Mouse (Mus musculus): ENCODE results near the gene Adamts4. TPM values are rescaled to one million over a fixed set of nuclear protein-coding genes. Genes with fewer than 3 reads are reported as not detected.

Adamts4 gene
- total and polyA plus RNA-seq, 2 experiments, result 0.09 to 0.37 TPM

DNA sequence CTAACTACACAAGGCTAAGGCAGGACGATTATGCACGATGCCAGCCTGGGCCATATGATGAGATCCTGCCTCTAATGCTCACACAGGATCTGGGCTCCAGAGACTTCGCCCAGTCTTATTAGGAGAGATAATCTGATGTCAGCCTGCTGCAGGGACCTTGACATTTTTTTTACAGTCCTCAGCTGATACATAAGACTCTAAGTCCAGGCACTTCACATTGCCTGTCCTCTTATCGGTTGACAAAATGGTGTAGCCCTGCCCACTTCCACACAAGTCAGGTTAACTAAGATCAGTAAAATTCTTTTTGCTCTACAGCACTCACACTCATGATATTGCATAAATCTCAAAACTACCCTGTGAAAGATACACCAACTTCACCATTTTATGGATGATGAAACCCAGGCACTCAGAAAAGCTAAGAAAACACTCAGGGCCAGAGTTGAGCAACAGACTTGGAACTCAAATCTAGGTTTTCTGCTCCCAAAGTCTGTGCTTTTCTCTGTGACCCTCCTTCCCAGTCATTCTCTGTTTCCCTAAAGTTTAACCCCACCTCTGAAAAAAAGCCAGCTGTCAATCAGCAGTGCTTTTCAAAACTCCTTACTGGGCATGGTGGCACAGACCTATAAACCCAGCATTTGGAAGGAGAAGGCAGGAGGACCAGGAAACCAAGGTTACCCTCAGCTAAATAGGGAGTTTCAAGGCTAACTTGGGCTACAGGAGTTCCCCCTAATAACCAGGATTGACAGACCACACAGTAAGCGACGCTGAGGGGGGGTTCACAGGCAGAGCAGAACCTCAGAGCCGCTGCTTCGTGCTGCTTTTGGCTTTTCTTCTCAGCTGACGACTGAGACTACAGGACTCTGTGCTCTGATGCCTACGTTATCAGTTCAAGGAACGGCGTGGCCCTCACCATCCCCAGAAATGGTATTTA is 17.2 kb upstream of the Adamts4 start:
- WGBS, result 62% methylated on average over 12 of the region's 12 CpGs

GRCm38 (mm10) chr1:171234126-171234525 is 16.1 kb upstream of the Adamts4 start, which contains the start of gene Fcer1g:
TSS of gene Fcer1g (minus strand) at chr1:171234365.
- DNase-seq (ENCODE audit: extremely low read depth, low read depth, low spot score), result no peak
- 89% methylated on average over 14 of the region's 14 CpGs for WGBS
- Histone ChIP-seq H3K4me3 (ENCODE audit: insufficient read depth, low read depth, low read length) (peak within 1 kb of the TSS; percentile 54), H3K27ac (replicated peaks; ENCODE audit: insufficient read depth, low read depth, low read length) (peak within 1 kb of the TSS; percentile 98), H3K9ac (ENCODE audit: low read depth, low read length) (peak within 1 kb of the TSS; percentile 58), H3K27me3 (ENCODE audit: control insufficient read depth, insufficient read depth, low read length) (no peaks in the 10 kb centered on the region), H3K79me2 (ENCODE audit: control insufficient read depth, insufficient read depth, low read length) (no peaks in the 10 kb centered on the region), H3K4me1 (ENCODE audit: control insufficient read depth, insufficient read depth, low read length) (peaks cover 24% of the 10 kb centered on the region), H3K36me3 (ENCODE audit: control insufficient read depth, insufficient read depth, low read length) (peaks cover 32% of the 10 kb centered on the region)
- TF ChIP-seq POLR2A (IDR thresholded peaks at IDR 0.05; ENCODE audit: extremely low read depth, insufficient read depth, low read length) (0 out of 2 replicates have a peak, but pooled peaks have one; percentile 38), CTCF (IDR thresholded peaks at IDR 0.05; ENCODE audit: low read depth, low read length) (no peak)

More for the DNA sequence above, 17.2 kb upstream of the Adamts4 start:
- H3K36me3 ChIP-seq (ENCODE audit: control insufficient read depth, insufficient read depth, low read length), result peaks cover 27% of the 10 kb centered on the region
- H3K4me1 ChIP-seq (ENCODE audit: control insufficient read depth, insufficient read depth, low read length), result peaks cover 24% of the 10 kb centered on the region
- H3K4me3 ChIP-seq (ENCODE audit: insufficient read depth, low read depth, low read length), result peak overlapping the region; percentile 14; the same call in 1 of the 2 replicates
- H3K27me3 ChIP-seq (ENCODE audit: control insufficient read depth, insufficient read depth, low read length), result no peaks in the 10 kb centered on the region
- no peaks in the 10 kb centered on the region for H3K79me2 ChIP-seq (ENCODE audit: control insufficient read depth, insufficient read depth, low read length)
- DNase-seq (ENCODE audit: extremely low read depth, low read depth, low spot score), result peak; percentile 86
- H3K27ac ChIP-seq (replicated peaks; ENCODE audit: insufficient read depth, low read depth, low read length), result peak overlapping the region; percentile 98
- TF ChIP-seq POLR2A (IDR thresholded peaks at IDR 0.05; ENCODE audit: extremely low read depth, insufficient read depth, low read length) (no peak), CTCF (IDR thresholded peaks at IDR 0.05; ENCODE audit: low read depth, low read length) (no peak)
- peak overlapping the region; percentile 58 for H3K9ac ChIP-seq (ENCODE audit: low read depth, low read length)

DNA sequence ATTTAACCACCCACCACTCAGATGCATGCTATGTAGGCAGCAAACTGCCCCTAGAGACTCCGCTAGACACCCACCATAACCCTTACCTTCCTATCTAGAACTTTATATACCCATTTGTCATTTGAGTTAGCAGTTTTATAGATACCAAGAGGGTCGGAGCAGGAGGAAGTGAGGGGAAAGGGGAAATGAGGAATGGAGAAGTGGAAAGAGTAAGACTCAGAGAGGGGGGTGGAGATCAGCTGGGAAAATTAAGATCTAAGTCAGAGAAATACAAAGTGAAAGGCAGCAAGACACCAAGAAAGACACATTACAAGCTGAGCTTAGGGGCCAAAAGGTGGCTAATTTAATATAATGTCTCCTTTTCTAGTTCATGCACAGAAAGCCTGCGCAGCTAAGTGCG is 15.7 kb upstream of the Adamts4 start:
- peaks cover 22% of the 10 kb centered on the region for H3K4me1 ChIP-seq (ENCODE audit: control insufficient read depth, insufficient read depth, low read length)
- H3K36me3 ChIP-seq (ENCODE audit: control insufficient read depth, insufficient read depth, low read length), result peaks cover 34% of the 10 kb centered on the region
- H3K9ac ChIP-seq (ENCODE audit: low read depth, low read length), result no peak overlapping the region; the same call in 1 of the 2 replicates
- TF ChIP-seq POLR2A (IDR thresholded peaks at IDR 0.05; ENCODE audit: extremely low read depth, insufficient read depth, low read length), result no peak
- TF ChIP-seq CTCF (IDR thresholded peaks at IDR 0.05; ENCODE audit: low read depth, low read length), result no peak
- no peaks in the 10 kb centered on the region for H3K27me3 ChIP-seq (ENCODE audit: control insufficient read depth, insufficient read depth, low read length)
- peak overlapping the region; percentile 27; the same call in 1 of the 2 replicates for H3K27ac ChIP-seq (replicated peaks; ENCODE audit: insufficient read depth, low read depth, low read length)
- no peaks in the 10 kb centered on the region for H3K79me2 ChIP-seq (ENCODE audit: control insufficient read depth, insufficient read depth, low read length)
- WGBS, result 95% methylated on average over 4 of the region's 4 CpGs
- no peak for DNase-seq (ENCODE audit: extremely low read depth, low read depth, low spot score)
- H3K4me3 ChIP-seq (ENCODE audit: insufficient read depth, low read depth, low read length), result no peak overlapping the region

GRCm38 (mm10) chr1:171235791-171236190 is 14.4 kb upstream of the Adamts4 start:
- Histone ChIP-seq H3K4me1 (ENCODE audit: control insufficient read depth, insufficient read depth, low read length) (peaks cover 17% of the 10 kb centered on the region), H3K79me2 (ENCODE audit: control insufficient read depth, insufficient read depth, low read length) (no peaks in the 10 kb centered on the region; the same call in 1 of the 2 replicates), H3K4me3 (ENCODE audit: insufficient read depth, low read depth, low read length) (no peak overlapping the region), H3K27me3 (ENCODE audit: control insufficient read depth, insufficient read depth, low read length) (no peaks in the 10 kb centered on the region), H3K36me3 (ENCODE audit: control insufficient read depth, insufficient read depth, low read length) (peaks cover 39% of the 10 kb centered on the region), H3K27ac (replicated peaks; ENCODE audit: insufficient read depth, low read depth, low read length) (no peak overlapping the region), H3K9ac (ENCODE audit: low read depth, low read length) (no peak overlapping the region)
- WGBS, result 85% methylated on average over 4 of the region's 4 CpGs
- TF ChIP-seq CTCF (IDR thresholded peaks at IDR 0.05; ENCODE audit: low read depth, low read length), result no peak
- no peak for TF ChIP-seq POLR2A (IDR thresholded peaks at IDR 0.05; ENCODE audit: extremely low read depth, insufficient read depth, low read length)
- DNase-seq (ENCODE audit: extremely low read depth, low read depth, low spot score), result no peak

DNA sequence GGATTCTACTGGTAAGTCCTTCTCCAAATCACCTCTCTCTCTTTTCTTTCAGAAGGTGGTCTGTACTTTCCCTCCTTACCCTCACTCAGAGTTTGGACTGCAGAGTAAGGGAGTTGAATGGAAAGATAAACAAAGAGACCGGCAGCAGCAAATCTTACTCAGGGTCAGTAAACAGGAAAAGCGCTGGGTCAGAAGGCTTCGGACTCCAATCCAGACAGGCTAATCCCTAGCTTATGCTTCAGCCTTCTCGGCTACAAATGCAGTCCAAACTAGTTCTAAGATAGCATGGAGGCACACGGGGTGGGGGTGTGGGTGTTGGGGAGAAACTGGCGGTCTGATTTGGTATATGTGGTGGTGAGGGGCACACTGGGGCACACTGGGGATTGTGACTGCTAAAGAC is 12.8 kb upstream of the Adamts4 start:
- no peak for DNase-seq (ENCODE audit: extremely low read depth, low read depth, low spot score)
- Histone ChIP-seq H3K4me1 (ENCODE audit: control insufficient read depth, insufficient read depth, low read length) (peaks cover 13% of the 10 kb centered on the region), H3K27me3 (ENCODE audit: control insufficient read depth, insufficient read depth, low read length) (no peaks in the 10 kb centered on the region), H3K36me3 (ENCODE audit: control insufficient read depth, insufficient read depth, low read length) (peaks cover 48% of the 10 kb centered on the region), H3K79me2 (ENCODE audit: control insufficient read depth, insufficient read depth, low read length) (no peaks in the 10 kb centered on the region; the same call in 1 of the 2 replicates), H3K9ac (ENCODE audit: low read depth, low read length) (no peak overlapping the region), H3K4me3 (ENCODE audit: insufficient read depth, low read depth, low read length) (no peak overlapping the region), H3K27ac (replicated peaks; ENCODE audit: insufficient read depth, low read depth, low read length) (no peak overlapping the region)
- TF ChIP-seq POLR2A (IDR thresholded peaks at IDR 0.05; ENCODE audit: extremely low read depth, insufficient read depth, low read length) (no peak), CTCF (IDR thresholded peaks at IDR 0.05; ENCODE audit: low read depth, low read length) (no peak)
- WGBS, result 48% methylated on average over 6 of the region's 6 CpGs

All from liver, adult 2 months (tissue).